In the genomic region with DNA sequence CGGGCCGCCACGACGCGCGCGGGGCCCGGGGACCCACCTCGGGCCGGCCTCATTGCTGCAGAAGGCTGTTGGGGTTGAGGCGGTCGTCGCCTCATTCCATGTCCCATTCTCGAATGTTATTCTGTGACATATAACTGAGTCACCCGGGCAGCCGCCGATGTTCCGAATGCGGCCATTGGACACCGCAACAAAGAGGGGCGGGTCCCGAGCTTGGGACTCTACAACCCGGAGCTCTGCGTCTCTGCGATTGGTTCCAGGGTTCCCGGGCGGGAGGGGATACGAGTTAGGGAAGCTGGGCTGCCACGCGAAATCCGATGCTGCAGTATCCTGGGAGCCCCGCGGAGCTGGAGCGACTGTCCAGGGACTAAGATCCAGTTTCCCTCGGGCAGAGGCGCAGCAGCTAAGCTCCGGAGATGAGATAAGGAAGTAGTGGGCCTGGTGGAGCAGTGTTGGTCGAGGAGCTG, we compare ENCODE assay signal across 8 mouse cellular contexts. TPM values are rescaled to one million over a fixed set of nuclear protein-coding genes. Genes with fewer than 3 reads are reported as not detected.
DNase-seq lines count a peak whose midpoint lies in the region; ATAC-seq and TF ChIP-seq lines count a peak whose summit lies in the region.

A gene (minus strand): TSS at position 197 of the 464 bp plus-strand sequence.

- peak within 1 kb of the TSS; percentile 94 for H3K27ac ChIP-seq in forebrain, postnatal 0 days (ENCODE audit: low read depth, low read length)
- H3K27ac ChIP-seq in liver, embryonic 16.5 days (ENCODE audit: low read length), result no peak within 1 kb of the TSS
- peak within 1 kb of the TSS; percentile 98 for H3K27ac ChIP-seq in neural tube, embryonic 13.5 days (replicated peaks)

- under 1% methylated on average over 38 of the region's 38 CpGs for WGBS in forebrain, postnatal 0 days
- WGBS in liver, embryonic 16.5 days (ENCODE audit: insufficient replicate concordance), result under 1% methylated on average over 38 of the region's 38 CpGs
- 0% methylated on average over 38 of the region's 38 CpGs for WGBS in neural tube, embryonic 13.5 days

- DNase-seq in MN1 (ENCODE audit: low spot score), result peak; percentile 95
- DNase-seq in cerebellum, adult 11-12 months, result peak; percentile 32
- DNase-seq in forebrain, postnatal 0 days, result peak; percentile 95
- peak; percentile 79 for DNase-seq in heart, postnatal 25 days (ENCODE audit: low spot score)
- peak; percentile 65 for DNase-seq in layer of hippocampus, adult 11-12 months (ENCODE audit: low spot score)
- peak; percentile 20 for DNase-seq in thymus, postnatal 25 days

- intact Hi-C loops in heart, postnatal 25 days (cut with DNase I), result no loop called here

- peaks cover 13% of the 10 kb centered on the region for H3K36me3 ChIP-seq in forebrain, postnatal 0 days (ENCODE audit: insufficient read depth)
- no peaks in the 10 kb centered on the region for H3K36me3 ChIP-seq in liver, embryonic 16.5 days (ENCODE audit: control insufficient read depth, insufficient read depth)
- peaks cover 22% of the 10 kb centered on the region for H3K36me3 ChIP-seq in neural tube, embryonic 13.5 days

- peak within 1 kb of the TSS; percentile 67 for H3K4me3 ChIP-seq in forebrain, postnatal 0 days (ENCODE audit: low read depth, low read length)
- H3K4me3 ChIP-seq in liver, embryonic 16.5 days (ENCODE audit: low read depth, low read length), result peak within 1 kb of the TSS; percentile 49
- peak within 1 kb of the TSS; percentile 83 for H3K4me3 ChIP-seq in neural tube, embryonic 13.5 days

- ATAC-seq in forebrain, postnatal 0 days, result peak; percentile 98
- peak; percentile 59; the same call in 1 of the 2 replicates for ATAC-seq in liver, embryonic 16.5 days (ENCODE audit: low read depth)
- peak; percentile 98 for ATAC-seq in neural tube, embryonic 13.5 days (ENCODE audit: low read depth)

- no peaks in the 10 kb centered on the region for H3K9me3 ChIP-seq in forebrain, postnatal 0 days (ENCODE audit: low read length)
- H3K9me3 ChIP-seq in liver, embryonic 16.5 days (replicated peaks; ENCODE audit: control insufficient read depth, low read length), result no peaks in the 10 kb centered on the region
- no peaks in the 10 kb centered on the region for H3K9me3 ChIP-seq in neural tube, embryonic 13.5 days

- H3K4me2 ChIP-seq in forebrain, postnatal 0 days (ENCODE audit: low read depth), result peak within 1 kb of the TSS; percentile 75
- H3K4me2 ChIP-seq in liver, embryonic 16.5 days (ENCODE audit: low read depth, low read length), result peak within 1 kb of the TSS; percentile 53
- H3K4me2 ChIP-seq in neural tube, embryonic 13.5 days, result peak within 1 kb of the TSS; percentile 69

- H3K9ac ChIP-seq in forebrain, postnatal 0 days, result peak within 1 kb of the TSS; percentile 90
- 0 out of 2 replicates have a peak within 1 kb of the TSS, but pooled peaks have one; percentile 11 for H3K9ac ChIP-seq in liver, embryonic 16.5 days (ENCODE audit: low read depth, low read length)
- peak within 1 kb of the TSS; percentile 91 for H3K9ac ChIP-seq in neural tube, embryonic 13.5 days

- no peak for TF ChIP-seq CTCF in forebrain, postnatal 0 days (IDR thresholded peaks at IDR 0.05; ENCODE audit: low read depth)

- no peaks in the 10 kb centered on the region for H3K27me3 ChIP-seq in forebrain, postnatal 0 days (ENCODE audit: insufficient read depth, low read length)
- peaks cover 57% of the 10 kb centered on the region for H3K27me3 ChIP-seq in liver, embryonic 16.5 days (ENCODE audit: control insufficient read depth, insufficient read depth, low read depth, low read length)
- H3K27me3 ChIP-seq in neural tube, embryonic 13.5 days, result no peaks in the 10 kb centered on the region

- H3K4me1 ChIP-seq in forebrain, postnatal 0 days (ENCODE audit: insufficient read depth), result peaks cover 20% of the 10 kb centered on the region
- H3K4me1 ChIP-seq in liver, embryonic 16.5 days (ENCODE audit: control insufficient read depth, low read depth, low read length), result peaks cover 5% of the 10 kb centered on the region
- H3K4me1 ChIP-seq in neural tube, embryonic 13.5 days (replicated peaks), result peaks cover 46% of the 10 kb centered on the region

RNA-seq across cellular contexts. Expression of the gene that starts here (rescaled TPM):
- total RNA-seq in forebrain, postnatal 0 days (2014; rRNA removed), result 46.4 and 47.5 TPM in 2 replicates
- 60.9 and 63.7 TPM in 2 replicates for polyA plus RNA-seq in forebrain, postnatal 0 days (2015; fragmentation: Nextera tagmentation; extraction: Ambion mirVana)
- total RNA-seq in heart, postnatal 25 days (2021), result under 1 TPM; 0.62 to 0.64 TPM
- polyA plus RNA-seq in liver, embryonic 16.5 days (2015; fragmentation: Nextera tagmentation; extraction: Ambion mirVana), result 0.85 and 0.94 TPM in 2 replicates
- polyA plus RNA-seq in neural tube, embryonic 13.5 days (2015; fragmentation: Nextera tagmentation; extraction: Ambion mirVana), result 90.3 and 94.0 TPM in 2 replicates

Comparison
In these comparisons a context has a peak if more than half of its experiments do, and no peak if none do; other contexts are left out.
1. RNA of the gene that starts here (total RNA-seq): 46.4 to 47.5 TPM in forebrain, postnatal 0 days; 0.62 to 0.64 TPM in heart, postnatal 25 days; every median in the first group is over 10 times any median in the second.
2. RNA of the gene that starts here (polyA plus RNA-seq): 90.3 to 94.0 TPM in neural tube, embryonic 13.5 days and 60.9 to 63.7 TPM in forebrain, postnatal 0 days; 0.85 to 0.94 TPM in liver, embryonic 16.5 days; every median in the first group is over 10 times any median in the second.
3. Peak in DNase-seq in heart, postnatal 25 days; RNA of the gene not detected or under 1 TPM.
4. Peak in ATAC-seq, H3K4me3 ChIP-seq, H3K9ac ChIP-seq and H3K4me2 ChIP-seq in liver, embryonic 16.5 days; RNA of the gene not detected or under 1 TPM.
5. DNase-seq: peak in every context shown above with its lines; median percentile 95 in MN1; 95 in forebrain, postnatal 0 days; 79 in heart, postnatal 25 days; 65 in layer of hippocampus, adult 11-12 months; 32 in cerebellum, adult 11-12 months; 20 in thymus, postnatal 25 days.
6. H3K9ac ChIP-seq: peak in every context shown above with its lines; median percentile 91 in neural tube, embryonic 13.5 days; 90 in forebrain, postnatal 0 days; 11 in liver, embryonic 16.5 days.
7. Peak in every context shown above with its lines, with median percentiles within 50 percentile points of each other: ATAC-seq, H3K4me2 ChIP-seq and H3K4me3 ChIP-seq.